In the genomic region with DNA sequence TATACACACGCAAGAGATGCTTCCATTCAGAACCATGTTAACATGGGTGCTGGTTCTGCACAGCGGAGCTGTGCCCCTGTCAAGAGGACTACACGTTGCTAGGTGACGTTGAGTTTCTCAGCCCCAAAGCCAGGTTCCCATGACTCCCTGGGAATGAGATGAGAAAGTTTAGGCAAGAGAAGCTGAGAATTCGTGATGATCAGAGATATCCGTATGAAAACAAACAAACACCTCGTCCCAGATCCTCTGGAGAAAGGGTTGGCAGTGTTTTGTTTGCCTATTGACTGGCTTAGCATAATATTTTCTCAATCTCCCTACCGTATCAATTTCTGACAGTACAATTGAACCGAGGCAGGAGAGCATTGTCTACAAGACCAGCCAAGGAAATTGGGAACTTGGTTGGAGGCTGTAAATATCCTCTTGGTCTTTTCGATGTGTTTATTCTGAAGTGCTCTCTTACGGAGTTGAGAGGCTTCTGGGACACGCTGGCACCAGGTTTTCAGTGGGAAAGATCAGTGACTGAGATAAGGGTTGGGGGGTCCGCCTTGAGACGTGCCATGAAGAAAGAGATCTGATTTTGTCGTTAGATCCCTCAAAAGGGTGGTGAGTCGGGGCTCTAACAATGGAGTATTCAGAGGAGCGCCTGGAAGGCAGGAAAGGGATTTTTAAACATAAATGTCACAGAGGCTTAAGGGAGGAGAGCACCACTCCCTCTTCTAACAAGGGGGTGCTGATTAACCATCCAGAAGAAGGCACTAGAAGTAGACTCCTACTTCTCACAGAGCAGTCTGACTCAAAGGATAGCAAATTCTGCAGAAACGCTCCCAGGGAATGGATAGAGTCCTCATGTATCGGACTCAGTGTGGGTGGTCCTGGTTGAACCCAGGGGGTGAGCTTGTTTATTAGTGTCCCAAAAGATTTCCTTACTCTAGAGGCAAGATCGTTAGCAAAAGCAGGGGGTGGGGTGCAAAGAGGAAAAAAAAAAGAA, we compare ENCODE assay signal across 16 mouse cellular contexts.
DNase-seq lines count a peak whose midpoint lies in the region; ATAC-seq and TF ChIP-seq lines count a peak whose summit lies in the region.
"Had no signal": no experiment of that assay in that cellular context is flagged by ENCODE, and none has a peak within 500 bp of the region (broad histone marks: within the 10 kb centered on the region; RNA-seq: fewer than 3 reads in every experiment).

No protein-coding gene starts in this region.

- no peak for TF ChIP-seq CTCF in stomach, postnatal 0 days (IDR thresholded peaks at IDR 0.05; ENCODE audit: low read depth)

- no peak for DNase-seq in heart, postnatal 10 days
- peak; percentile 17 for DNase-seq in retina, postnatal 1 day
- no peak for DNase-seq in retina, embryonic 14.5 days (ENCODE audit: low spot score)
- no peak for DNase-seq in stomach, postnatal 0 days (ENCODE audit: low spot score)
- DNase-seq in urinary bladder, adult 2 months (ENCODE audit: low spot score), result no peak
- no peak for DNase-seq in cerebellum, postnatal 4 days (ENCODE audit: low spot score in 2 of 2)
- DNase-seq: cerebellum, adult 11 months; forebrain, postnatal 0 days; gastrocnemius, postnatal 25 days; layer of hippocampus, adult 9-11 months; liver, postnatal 0 days; spleen, adult 18-20 months had no signal

- WGBS in heart, embryonic 16.5 days, result 34% methylated on average over 20 of the region's 20 CpGs
- WGBS in lung, embryonic 15.5 days, result 14% methylated on average over 20 of the region's 20 CpGs
- WGBS in stomach, postnatal 0 days, result 30% methylated on average over 20 of the region's 20 CpGs

- H3K9ac ChIP-seq in heart, embryonic 16.5 days (ENCODE audit: low read length), result no peak overlapping the region
- H3K9ac ChIP-seq in lung, embryonic 15.5 days, result no peak overlapping the region
- H3K9ac ChIP-seq in stomach, postnatal 0 days (ENCODE audit: low read length), result no peak overlapping the region
- H3K9ac ChIP-seq: forebrain, postnatal 0 days; liver, postnatal 0 days had no signal

- no peak overlapping the region for H3K4me3 ChIP-seq in heart, embryonic 16.5 days (ENCODE audit: low read length)
- no peak overlapping the region for H3K4me3 ChIP-seq in lung, embryonic 15.5 days
- H3K4me3 ChIP-seq in stomach, postnatal 0 days (ENCODE audit: low read depth, low read length), result no peak overlapping the region
- H3K4me3 ChIP-seq: limb, embryonic 10.5 days had no signal

- no peaks in the 10 kb centered on the region for H3K4me1 ChIP-seq in heart, embryonic 16.5 days (ENCODE audit: control insufficient read depth, insufficient read depth, low read length)
- peaks cover 34% of the 10 kb centered on the region for H3K4me1 ChIP-seq in lung, embryonic 15.5 days
- no peaks in the 10 kb centered on the region for H3K4me1 ChIP-seq in stomach, postnatal 0 days (replicated peaks; ENCODE audit: control insufficient read depth, insufficient read depth)

- no peak overlapping the region for H3K4me2 ChIP-seq in heart, embryonic 16.5 days (ENCODE audit: low read depth, low read length)
- peak overlapping the region; percentile 42 for H3K4me2 ChIP-seq in lung, embryonic 15.5 days
- H3K4me2 ChIP-seq in stomach, postnatal 0 days (replicated peaks; ENCODE audit: low read depth), result no peak overlapping the region

- peak overlapping the region; percentile 30 for H3K27ac ChIP-seq in heart, embryonic 16.5 days (ENCODE audit: low read length)
- peak overlapping the region; percentile 84 for H3K27ac ChIP-seq in lung, embryonic 15.5 days
- H3K27ac ChIP-seq in stomach, postnatal 0 days (replicated peaks), result peak overlapping the region; percentile 46
- H3K27ac ChIP-seq: limb, embryonic 10.5 days had no signal

- H3K27me3 ChIP-seq in heart, embryonic 16.5 days (ENCODE audit: control insufficient read depth, insufficient read depth, low read length), result no peaks in the 10 kb centered on the region
- no peaks in the 10 kb centered on the region for H3K27me3 ChIP-seq in lung, embryonic 15.5 days
- no peaks in the 10 kb centered on the region for H3K27me3 ChIP-seq in stomach, postnatal 0 days (ENCODE audit: control insufficient read depth, insufficient read depth, low read length)

- no peaks in the 10 kb centered on the region for H3K36me3 ChIP-seq in heart, embryonic 16.5 days (ENCODE audit: control insufficient read depth, insufficient read depth)
- H3K36me3 ChIP-seq in lung, embryonic 15.5 days, result no peaks in the 10 kb centered on the region
- no peaks in the 10 kb centered on the region for H3K36me3 ChIP-seq in stomach, postnatal 0 days (ENCODE audit: control insufficient read depth, insufficient read depth, low read length)
- H3K36me3 ChIP-seq: limb, embryonic 10.5 days had no signal

- ATAC-seq in heart, embryonic 16.5 days (replicated peaks; ENCODE audit: extremely low read depth, insufficient read depth, low FRiP score), result 0 out of 2 replicates have a peak, but pooled peaks have one; percentile 10
- peak; percentile 68; the same call in 1 of the 2 replicates for ATAC-seq in lung, embryonic 15.5 days (ENCODE audit: borderline replicate concordance, extremely low read depth, low FRiP score, low TSS enrichment)
- 0 out of 2 replicates have a peak, but pooled peaks have one; percentile 54 for ATAC-seq in stomach, postnatal 0 days (ENCODE audit: low FRiP score, low TSS enrichment)
- ATAC-seq: forebrain, postnatal 0 days; inflammation-experienced regulatory T-cells, adult 6 months; liver, postnatal 0 days had no signal

- TF ChIP-seq EP300 in stomach, postnatal 0 days (optimal IDR thresholded peaks at IDR 0.05), result no peak

- intact Hi-C loops in heart, postnatal 10 days (cut with DNase I), result no loop called here

- no peaks in the 10 kb centered on the region for H3K9me3 ChIP-seq in heart, embryonic 16.5 days (replicated peaks; ENCODE audit: control insufficient read depth, low read length)
- no peaks in the 10 kb centered on the region for H3K9me3 ChIP-seq in lung, embryonic 15.5 days
- H3K9me3 ChIP-seq in stomach, postnatal 0 days (ENCODE audit: control insufficient read depth, low read length), result no peaks in the 10 kb centered on the region
- H3K9me3 ChIP-seq: limb, embryonic 10.5 days had no signal

Comparison
In these comparisons a context has a peak if more than half of its experiments do, and no peak if none do; other contexts are left out.
1. ATAC-seq: peak in every context shown above with its lines; median percentile 68 in lung, embryonic 15.5 days; 54 in stomach, postnatal 0 days; 10 in heart, embryonic 16.5 days.
2. H3K27ac ChIP-seq: peak in every context shown above with its lines; median percentile 84 in lung, embryonic 15.5 days; 46 in stomach, postnatal 0 days; 30 in heart, embryonic 16.5 days.